Mouse (Mus musculus) heart, adult 2 months (tissue): ENCODE results near the gene Acer1.

ENCODE experiments used
- CTCF ChIP-seq: fragments of 200-600 bp; IDR thresholded peaks from 2 replicates; pipeline ENCODE4 v1.8.1; 2022; ENCODE audit warnings: antibody characterized with exemption, mild to moderate bottlenecking, moderate library complexity
- EP300 ChIP-seq: fragments of 200-500 bp; IDR thresholded peaks from 2 replicates; pipeline ENCODE4 v1.6.1; 2011; ENCODE audit warnings: low read depth, low read length, control low read depth; ENCODE audit not compliant: insufficient read depth
- POLR2A ChIP-seq: fragments of 200-500 bp; IDR thresholded peaks from 2 replicates; pipeline ENCODE4 v1.6.1; 2011; ENCODE audit warnings: mild to moderate bottlenecking, low read depth, low read length, control low read depth; ENCODE audit not compliant: insufficient read depth

- TF ChIP-seq CTCF (peak; percentile 27), POLR2A (no peak), EP300 (no peak)
These were observed 24.0 kb downstream of the Acer1 start for GRCm38 (mm10) chr17:56957763-56958429.
